Mouse (Mus musculus): Measurements from ENCODE around the gene Golga2.

The Golga2 gene

GRCm38 (mm10) chr2:32287334-32287840 lies at the start of gene Golga2:
Golga2 (plus strand) TSS chr2:32287384.
- no peak for DNase-seq

GRCm38 (mm10) chr2:32237571-32237970 lies 49.6 kb upstream of the Golga2 start:
- DNase-seq = no peak

- no peak for DNase-seq
Observed at GRCm38 (mm10) chr2:32238708-32239435, 48.3 kb upstream of the Golga2 start.

GRCm38 (mm10) chr2:32240591-32240990 lies 46.6 kb upstream of the Golga2 start:
- no peak for DNase-seq

- DNase-seq = no peak
Observed at GRCm38 (mm10) chr2:32242986-32243385, 44.2 kb upstream of the Golga2 start.

GRCm38 (mm10) chr2:32246741-32247140 lies 40.4 kb upstream of the Golga2 start:
- DNase-seq = no peak

- no peak for DNase-seq
Observed at GRCm38 (mm10) chr2:32248377-32249361, 38.5 kb upstream of the Golga2 start.

GRCm38 (mm10) chr2:32251791-32252527 lies 35.2 kb upstream of the Golga2 start:
- no peak for DNase-seq

- no peak for DNase-seq
Observed at GRCm38 (mm10) chr2:32252658-32253057, 34.5 kb upstream of the Golga2 start.

- DNase-seq = no peak
Observed at GRCm38 (mm10) chr2:32253352-32253751, 33.8 kb upstream of the Golga2 start.

GRCm38 (mm10) chr2:32254563-32254962 lies 32.6 kb upstream of the Golga2 start:
- no peak for DNase-seq

GRCm38 (mm10) chr2:32256273-32256672 lies 30.9 kb upstream of the Golga2 start:
- DNase-seq = no peak

GRCm38 (mm10) chr2:32258887-32259533 lies 28.2 kb upstream of the Golga2 start:
- DNase-seq = no peak

GRCm38 (mm10) chr2:32259657-32260417 lies 27.3 kb upstream of the Golga2 start, which contains the start of gene Uck1:
Uck1 (minus strand) TSS chr2:32260159.
- DNase-seq = peak; percentile 82 to 91

GRCm38 (mm10) chr2:32260635-32261034 lies 26.5 kb upstream of the Golga2 start:
- DNase-seq = peak in 1 of 2 experiments; percentile 46

- no peak for DNase-seq
Observed at GRCm38 (mm10) chr2:32275823-32276222, 11.4 kb upstream of the Golga2 start.

- DNase-seq = no peak
Observed at GRCm38 (mm10) chr2:32282289-32282688, 4.9 kb upstream of the Golga2 start.

GRCm38 (mm10) chr2:32282727-32283126 lies 4.5 kb upstream of the Golga2 start:
- DNase-seq = no peak

- no peak for DNase-seq
Observed at GRCm38 (mm10) chr2:32283986-32284385, 3.2 kb upstream of the Golga2 start.

- DNase-seq = peak; percentile 97 to 98
Observed at GRCm38 (mm10) chr2:32287923-32288367, 761 bp downstream of the Golga2 start, which contains the start of gene Swi5. Swi5 (minus strand) TSS chr2:32288075.

- no peak for DNase-seq
Observed at GRCm38 (mm10) chr2:32288371-32288931, 1.3 kb downstream of the Golga2 start.
